Mouse (Mus musculus) forebrain, embryonic 13.5 days (tissue): ENCODE data around the gene Scfd2. TPM values are rescaled to one million over a fixed set of nuclear protein-coding genes. Genes with fewer than 3 reads are reported as not detected.

Experiments
- ATAC-seq: fragments of 200-750 bp; cut with Nextera tagmentation; 2 replicates; pipeline ENCODE4 v1.8.0; 2017
- H3K27ac ChIP-seq: fragments of 300-500 bp; sonication (generic); 2 replicates; pipeline ENCODE4 v1.5.1; 2015; ENCODE audit warnings: inconsistent platforms, mild to moderate bottlenecking, moderate library complexity
- H3K27me3 ChIP-seq: fragments of 300-500 bp; sonication (generic); 2 replicates; pipeline ENCODE4 v1.6.1; 2015; ENCODE audit warnings: mild to moderate bottlenecking, inconsistent platforms
- H3K36me3 ChIP-seq: fragments of 300-500 bp; sonication (generic); 2 replicates; pipeline ENCODE4 v1.6.1; 2015; ENCODE audit warnings: mild to moderate bottlenecking, inconsistent platforms; ENCODE audit not compliant: poor library complexity, severe bottlenecking
- H3K4me1 ChIP-seq: fragments of 300-500 bp; sonication (generic); 2 replicates; pipeline ENCODE4 v1.6.1; 2015; ENCODE audit warnings: inconsistent platforms
- H3K4me2 ChIP-seq: fragments of 300-500 bp; sonication (generic); 2 replicates; pipeline ENCODE4 v1.6.1; 2015; ENCODE audit warnings: inconsistent platforms, mild to moderate bottlenecking, moderate library complexity
- H3K4me3 ChIP-seq: fragments of 300-500 bp; sonication (generic); 2 replicates; pipeline ENCODE4 v1.5.1; 2015; ENCODE audit warnings: mild to moderate bottlenecking, inconsistent platforms
- H3K9ac ChIP-seq: fragments of 300-500 bp; sonication (generic); 2 replicates; pipeline ENCODE4 v1.6.1; 2015; ENCODE audit warnings: mild to moderate bottlenecking, inconsistent platforms
- H3K9me3 ChIP-seq: fragments of 300-500 bp; sonication (generic); replicated peaks from 2 replicates; pipeline ENCODE4 v1.6.1; 2016; ENCODE audit warnings: inconsistent platforms
- WGBS: fragments of 180-500 bp; shearing (Covaris S2); methylation state at CpG from one replicate; pipeline ENCODE4 v1.1.7; 2015; 5-methylcytosine and 5-hydroxymethylcytosine counted together
- polyA plus RNA-seq: library from polyadenylated mRNA; unstranded; fragments of >200 nt; fragmentation: Nextera tagmentation; extraction: Ambion mirVana; gene quantifications from 2 replicates; pipeline ENCODE4 v1.2.1, GENCODE M21; 2015

Gene Scfd2
- polyA plus RNA-seq, 1 experiment from 2014 or later = 17.9 TPM

DNA sequence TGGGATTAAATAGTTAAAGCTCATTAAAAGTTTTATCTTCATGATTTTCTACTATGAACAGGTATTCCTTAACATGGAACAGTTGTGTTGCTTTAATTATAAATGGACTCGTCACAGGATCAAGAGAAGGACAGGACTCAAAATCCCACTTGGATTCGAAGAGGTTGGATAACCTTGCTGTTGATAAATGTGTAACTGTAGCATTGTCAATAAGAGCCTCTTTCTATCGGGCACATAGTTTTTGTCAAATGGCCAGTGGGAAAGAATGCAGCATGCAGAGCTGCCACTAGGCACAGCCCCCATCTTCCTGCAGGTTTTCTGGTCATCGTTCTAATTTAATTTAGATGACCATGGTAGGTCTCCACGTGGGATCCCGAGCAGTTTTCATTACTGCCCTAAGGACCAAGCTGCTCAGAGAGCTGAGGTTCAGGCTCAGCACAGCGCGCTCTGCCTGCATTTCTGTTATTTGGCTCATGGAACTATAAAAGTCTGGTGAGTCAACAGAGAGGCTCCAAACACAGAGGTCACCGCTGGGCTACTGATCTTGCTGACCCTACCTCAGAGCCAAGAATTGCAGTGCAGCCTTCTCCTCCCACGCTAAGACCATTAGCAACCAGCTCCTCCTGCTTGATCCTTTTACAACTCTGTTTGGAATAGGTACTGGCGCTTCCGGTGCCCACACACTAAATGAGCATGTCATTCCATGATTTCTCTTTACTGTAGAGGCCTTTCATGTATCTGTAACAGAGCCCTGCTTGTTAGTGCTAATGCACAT is 215.9 kb downstream of the Scfd2 start:
- Histone ChIP-seq H3K27me3 (no peaks in the 10 kb centered on the region), H3K4me3 (no peak overlapping the region), H3K4me1 (0 out of 2 replicates have a peak, but pooled peaks cover 5% of the 10 kb centered on the region), H3K9me3 (no peaks in the 10 kb centered on the region), H3K4me2 (no peak overlapping the region), H3K9ac (no peak overlapping the region), H3K27ac (no peak overlapping the region), H3K36me3 (no peaks in the 10 kb centered on the region)
- no peak for ATAC-seq
- WGBS = 77% methylated on average over 12 of the region's 12 CpGs

DNA sequence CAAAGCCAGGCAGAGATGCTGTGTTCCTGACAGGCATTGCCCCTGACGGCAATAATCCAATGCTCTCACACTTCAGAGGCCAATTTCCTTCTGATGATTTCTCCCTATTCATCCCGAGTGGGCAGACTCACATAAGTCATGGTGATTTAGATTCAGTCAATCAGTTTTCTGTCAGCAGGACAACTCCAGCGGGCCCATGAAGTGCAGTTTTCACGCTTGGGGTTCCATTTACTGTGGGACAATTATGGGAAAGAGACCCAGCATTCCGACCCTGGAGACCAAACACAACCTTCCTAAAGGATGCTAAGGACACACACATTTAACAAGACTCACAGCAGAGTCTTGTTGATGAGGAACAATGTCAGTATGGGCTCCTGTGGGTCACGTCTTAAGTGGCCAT is 217.1 kb downstream of the Scfd2 start:
- Histone ChIP-seq H3K27ac (no peak overlapping the region), H3K36me3 (no peaks in the 10 kb centered on the region), H3K9ac (no peak overlapping the region), H3K4me3 (no peak overlapping the region), H3K27me3 (no peaks in the 10 kb centered on the region), H3K9me3 (no peaks in the 10 kb centered on the region), H3K4me1 (0 out of 2 replicates have a peak, but pooled peaks cover 5% of the 10 kb centered on the region), H3K4me2 (no peak overlapping the region)
- 63% methylated on average over 6 of the region's 6 CpGs for WGBS
- ATAC-seq = no peak

DNA sequence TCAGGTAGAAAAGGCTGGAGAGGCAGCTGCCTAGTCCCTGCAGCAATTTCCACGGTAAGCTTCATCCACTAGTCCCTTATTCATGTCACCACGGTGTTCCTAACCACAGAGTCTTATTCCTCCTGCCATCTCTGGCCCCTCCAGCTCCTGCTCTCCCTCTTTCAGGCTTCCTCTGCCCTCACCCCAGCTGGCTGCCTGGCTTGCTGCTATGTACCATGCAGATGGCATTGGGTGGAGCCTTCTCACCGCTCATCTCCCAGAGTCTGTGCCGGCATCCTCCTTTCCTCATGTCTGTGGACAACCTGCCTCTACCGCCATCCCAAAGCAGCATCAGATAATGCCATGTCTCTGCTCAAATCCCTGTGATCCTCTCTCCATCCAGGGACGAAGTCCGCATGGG is 218.0 kb downstream of the Scfd2 start:
- Histone ChIP-seq H3K4me3 (no peak overlapping the region), H3K36me3 (no peaks in the 10 kb centered on the region), H3K27ac (no peak overlapping the region), H3K4me2 (no peak overlapping the region), H3K27me3 (no peaks in the 10 kb centered on the region), H3K9me3 (no peaks in the 10 kb centered on the region), H3K9ac (no peak overlapping the region), H3K4me1 (0 out of 2 replicates have a peak, but pooled peaks cover 5% of the 10 kb centered on the region)
- WGBS = 82% methylated on average over 7 of the region's 7 CpGs
- no peak for ATAC-seq

DNA sequence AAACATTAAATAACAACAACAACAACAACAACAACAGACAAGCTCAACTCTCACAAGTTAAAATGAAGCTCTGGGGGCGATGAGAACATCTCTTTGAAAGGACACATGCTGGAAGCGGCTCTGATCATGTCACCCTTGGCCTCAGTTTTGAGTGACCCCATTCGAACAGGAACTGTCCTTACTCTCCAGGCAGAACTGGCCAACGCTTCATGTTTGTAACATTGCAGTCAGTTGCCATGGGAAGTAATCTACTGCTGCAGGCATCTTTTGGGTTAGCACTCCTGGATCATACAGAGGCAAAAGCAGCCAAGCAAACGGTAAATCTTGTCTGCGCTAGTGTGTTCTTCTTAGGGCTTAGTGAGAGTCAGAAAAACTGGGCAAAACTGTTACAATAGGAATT is 219.7 kb downstream of the Scfd2 start:
- ATAC-seq = no peak
- no peak overlapping the region for H3K27ac ChIP-seq
- H3K9ac ChIP-seq = no peak overlapping the region
- H3K36me3 ChIP-seq = no peaks in the 10 kb centered on the region
- H3K4me1 ChIP-seq = 0 out of 2 replicates have a peak, but pooled peaks cover 5% of the 10 kb centered on the region
- H3K4me3 ChIP-seq = no peak overlapping the region
- 50% methylated on average over 6 of the region's 6 CpGs for WGBS
- H3K27me3 ChIP-seq = no peaks in the 10 kb centered on the region
- no peak overlapping the region for H3K4me2 ChIP-seq
- H3K9me3 ChIP-seq = no peaks in the 10 kb centered on the region

DNA sequence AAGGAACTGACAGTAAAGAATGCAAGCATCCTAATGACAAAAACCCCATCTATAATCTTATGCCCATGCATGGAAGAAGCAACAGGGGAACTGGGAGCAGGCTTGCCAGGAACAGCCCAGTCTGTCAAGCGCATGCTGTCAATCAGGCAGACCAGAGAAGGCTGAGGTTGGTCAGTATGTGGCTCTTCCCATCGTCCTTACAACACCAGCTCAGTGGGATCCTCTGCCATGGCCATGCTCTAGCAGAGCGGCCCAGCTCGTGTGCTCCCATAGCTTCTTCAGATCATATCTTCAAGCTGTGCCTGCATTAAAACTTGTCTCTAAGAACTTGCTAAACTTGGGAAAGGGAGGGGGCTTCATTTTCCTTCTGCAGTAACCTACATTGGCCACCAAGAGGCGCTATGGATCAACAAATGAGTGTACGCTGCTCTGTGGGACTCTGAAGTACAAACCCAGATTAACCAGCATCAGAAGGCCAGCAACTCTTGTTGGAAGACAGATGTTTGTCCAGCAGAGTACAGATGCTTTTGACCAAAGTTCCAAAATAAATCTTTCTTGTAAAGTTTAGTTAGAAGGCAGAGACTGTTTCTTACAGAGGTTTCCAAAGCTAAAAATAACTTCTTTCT is 220.2 kb downstream of the Scfd2 start:
- Histone ChIP-seq H3K9me3 (no peaks in the 10 kb centered on the region), H3K9ac (no peak overlapping the region), H3K4me1 (0 out of 2 replicates have a peak, but pooled peaks cover 5% of the 10 kb centered on the region), H3K27ac (no peak overlapping the region), H3K4me3 (no peak overlapping the region), H3K27me3 (no peaks in the 10 kb centered on the region), H3K36me3 (no peaks in the 10 kb centered on the region), H3K4me2 (no peak overlapping the region)
- no peak for ATAC-seq
- WGBS = 31% methylated on average over 6 of the region's 6 CpGs

DNA sequence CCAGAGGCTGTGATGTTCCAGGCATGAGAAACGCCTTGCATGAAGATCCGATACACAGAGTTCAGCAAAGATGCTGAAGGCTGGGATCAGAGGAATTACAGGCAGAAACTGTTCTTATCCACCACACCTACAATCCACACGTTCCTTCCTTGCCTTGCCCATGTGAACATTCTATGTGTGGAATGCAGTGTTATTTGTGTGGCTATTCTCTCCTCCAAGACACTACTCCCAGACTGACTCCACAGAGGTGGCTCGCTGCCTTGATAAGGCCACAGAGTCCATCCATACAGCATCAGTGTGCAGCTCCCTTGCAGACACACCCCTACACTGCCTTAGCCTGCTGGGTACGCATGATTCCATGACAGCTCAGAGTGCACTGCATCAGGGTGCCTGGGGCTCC is 221.5 kb downstream of the Scfd2 start:
- ATAC-seq = no peak
- 87% methylated on average over 5 of the region's 5 CpGs for WGBS
- no peaks in the 10 kb centered on the region for H3K4me1 ChIP-seq
- H3K4me2 ChIP-seq = no peak overlapping the region
- no peak overlapping the region for H3K4me3 ChIP-seq
- no peaks in the 10 kb centered on the region for H3K36me3 ChIP-seq
- H3K9me3 ChIP-seq = no peaks in the 10 kb centered on the region
- H3K27ac ChIP-seq = no peak overlapping the region
- H3K27me3 ChIP-seq = no peaks in the 10 kb centered on the region
- no peak overlapping the region for H3K9ac ChIP-seq

DNA sequence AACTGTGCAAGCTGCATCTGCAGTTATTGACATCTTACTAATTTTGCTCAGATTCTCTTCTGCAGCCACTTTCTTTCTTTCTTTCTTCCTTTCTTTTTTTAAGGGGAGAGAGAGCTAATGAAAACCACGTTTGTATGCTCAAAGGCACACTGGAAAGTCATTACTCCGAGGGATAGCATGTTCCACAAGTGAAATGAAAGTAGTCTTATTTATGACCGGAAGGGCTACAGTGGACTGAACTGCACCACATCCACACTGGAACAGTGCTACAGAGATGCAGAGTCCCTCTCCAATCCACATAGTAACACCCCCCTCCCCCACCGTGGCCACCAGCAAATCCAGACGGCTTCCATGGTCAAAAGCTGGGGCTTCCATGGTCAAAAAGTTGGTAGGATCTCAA is 224.3 kb downstream of the Scfd2 start:
- ATAC-seq = no peak
- 85% methylated on average over 5 of the region's 5 CpGs for WGBS
- Histone ChIP-seq H3K9ac (no peak overlapping the region), H3K4me3 (no peak overlapping the region), H3K27me3 (no peaks in the 10 kb centered on the region), H3K9me3 (no peaks in the 10 kb centered on the region), H3K4me2 (no peak overlapping the region), H3K36me3 (no peaks in the 10 kb centered on the region), H3K27ac (no peak overlapping the region), H3K4me1 (no peaks in the 10 kb centered on the region)

DNA sequence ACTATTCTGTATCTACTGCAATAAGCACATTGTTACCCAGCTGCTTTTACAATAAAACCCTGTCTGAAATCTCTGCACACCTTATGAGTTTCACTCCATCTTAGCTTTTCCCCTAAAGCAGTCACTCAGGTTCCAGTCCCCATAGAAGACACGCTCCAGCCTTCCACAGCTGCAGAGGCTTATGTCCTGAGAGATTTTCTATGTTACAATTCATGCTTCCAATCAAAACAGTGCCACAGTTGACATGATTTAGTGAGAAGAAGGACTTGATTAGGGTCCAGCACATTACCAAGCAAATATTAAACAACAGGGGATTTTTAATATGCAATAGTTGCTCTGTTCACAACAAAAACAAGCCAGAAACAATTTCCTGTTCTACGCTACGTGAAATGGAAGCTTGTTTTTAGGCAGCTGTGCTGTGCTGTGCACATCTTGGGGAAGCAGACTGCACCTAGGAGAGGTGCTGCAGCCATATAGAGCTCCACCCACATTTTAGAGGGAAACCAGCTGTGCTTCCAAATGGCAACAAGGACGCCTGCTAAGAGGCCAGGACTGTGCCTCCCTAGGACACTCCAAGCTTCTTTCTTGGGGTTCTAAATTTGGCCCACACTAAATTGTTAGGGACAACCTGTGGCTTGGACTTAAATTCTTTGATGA is 225.9 kb downstream of the Scfd2 start:
- Histone ChIP-seq H3K36me3 (no peaks in the 10 kb centered on the region), H3K9ac (no peak overlapping the region), H3K4me3 (no peak overlapping the region), H3K4me1 (no peaks in the 10 kb centered on the region), H3K4me2 (no peak overlapping the region), H3K9me3 (no peaks in the 10 kb centered on the region), H3K27ac (no peak overlapping the region), H3K27me3 (no peaks in the 10 kb centered on the region)
- no peak for ATAC-seq
- WGBS = 73% methylated on average over 4 of the region's 4 CpGs

DNA sequence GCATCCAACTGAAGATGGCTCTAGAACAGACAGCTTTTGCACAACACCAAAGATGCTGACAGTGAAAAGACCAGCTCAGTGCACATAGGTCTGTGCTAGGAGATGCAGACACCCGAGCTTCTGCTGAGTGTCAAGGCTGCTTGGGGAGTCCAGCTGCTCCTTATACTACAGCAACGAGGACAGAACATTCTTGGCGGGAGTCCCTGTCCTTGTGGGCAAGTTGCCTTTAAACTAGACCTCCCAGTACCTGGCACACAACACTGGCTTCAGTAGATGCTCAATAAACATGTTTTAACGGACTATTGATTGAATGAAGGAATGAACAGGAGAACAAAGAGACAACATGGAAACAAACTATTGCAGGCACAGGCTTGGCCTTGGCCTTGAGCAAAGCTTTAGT is 226.8 kb downstream of the Scfd2 start:
- no peak for ATAC-seq
- Histone ChIP-seq H3K9ac (no peak overlapping the region), H3K4me2 (no peak overlapping the region), H3K4me3 (no peak overlapping the region), H3K9me3 (no peaks in the 10 kb centered on the region), H3K4me1 (peaks cover 4% of the 10 kb centered on the region; the same call in 1 of the 2 replicates), H3K27me3 (no peaks in the 10 kb centered on the region), H3K27ac (no peak overlapping the region), H3K36me3 (no peaks in the 10 kb centered on the region)
- WGBS = 75% methylated on average over 4 of the region's 4 CpGs

DNA sequence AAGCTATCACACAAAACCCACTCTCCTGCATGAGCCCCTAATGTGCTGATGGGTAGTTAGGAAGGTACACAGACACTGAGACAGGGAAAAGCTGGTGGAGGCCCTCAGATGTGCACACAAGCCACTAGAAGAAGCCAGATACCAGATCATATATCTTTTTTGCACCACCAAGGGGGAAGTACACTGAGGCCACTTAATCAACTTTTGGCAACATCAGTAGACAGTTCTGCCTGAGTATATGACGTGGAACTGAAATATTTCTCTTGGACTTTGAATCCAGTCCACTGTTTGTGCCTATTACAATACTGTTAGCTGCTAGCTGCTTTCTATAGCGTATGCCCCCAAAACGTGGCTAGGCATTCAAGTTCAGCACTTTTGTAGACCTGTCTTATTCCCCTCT is 229.2 kb downstream of the Scfd2 start:
- Histone ChIP-seq H3K4me2 (no peak overlapping the region), H3K27me3 (no peaks in the 10 kb centered on the region), H3K9ac (no peak overlapping the region), H3K4me3 (no peak overlapping the region), H3K9me3 (no peaks in the 10 kb centered on the region), H3K27ac (no peak overlapping the region), H3K4me1 (peaks cover 4% of the 10 kb centered on the region; the same call in 1 of the 2 replicates), H3K36me3 (no peaks in the 10 kb centered on the region)
- WGBS = 81% methylated on average over 3 of the region's 3 CpGs
- ATAC-seq = no peak

DNA sequence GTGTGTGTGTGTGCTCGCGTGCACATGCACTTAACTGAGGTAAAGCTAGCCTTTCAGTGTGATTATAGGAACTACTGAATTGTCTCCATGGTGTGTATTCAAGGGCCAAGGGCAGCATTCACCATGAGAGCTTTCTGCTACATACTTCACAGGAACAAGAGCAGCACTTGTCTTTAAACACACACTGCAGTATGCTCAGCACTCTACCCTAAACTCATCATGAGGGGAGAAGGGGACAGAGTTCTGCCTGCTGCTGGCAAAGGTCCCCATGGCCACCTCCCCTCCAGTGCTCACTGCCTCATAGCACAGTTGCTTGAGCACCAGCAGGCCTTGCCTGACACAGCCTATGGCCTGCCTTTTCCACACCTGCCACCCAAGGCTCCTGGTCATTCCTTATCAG is 230.1 kb downstream of the Scfd2 start:
- no peak for ATAC-seq

DNA sequence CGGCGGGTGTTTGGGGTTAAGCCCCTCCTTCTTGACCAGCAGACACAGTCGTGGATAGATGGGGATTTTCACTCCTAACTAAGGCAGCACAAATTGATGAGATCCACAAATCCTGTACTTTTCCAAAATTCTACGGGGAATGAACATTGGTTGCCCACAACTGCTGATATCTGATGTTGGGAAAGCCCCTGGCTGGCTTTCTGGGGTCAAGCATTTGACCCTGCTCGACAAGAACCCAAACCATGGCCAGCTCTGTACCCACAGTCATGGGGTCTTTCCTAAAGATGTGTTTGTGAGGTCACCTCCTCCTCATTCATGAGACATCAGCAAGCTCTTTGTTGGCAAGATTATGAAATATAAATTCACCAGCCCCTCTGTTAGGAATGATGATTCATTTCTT is 230.6 kb downstream of the Scfd2 start:
- 73% methylated on average over 5 of the region's 5 CpGs for WGBS
- Histone ChIP-seq H3K27me3 (no peaks in the 10 kb centered on the region), H3K36me3 (no peaks in the 10 kb centered on the region), H3K4me2 (no peak overlapping the region), H3K27ac (no peak overlapping the region), H3K9me3 (no peaks in the 10 kb centered on the region), H3K4me1 (peaks cover 8% of the 10 kb centered on the region; the same call in 1 of the 2 replicates), H3K4me3 (no peak overlapping the region), H3K9ac (no peak overlapping the region)
- ATAC-seq = no peak

More for the DNA sequence above, 230.1 kb downstream of the Scfd2 start:
- Histone ChIP-seq H3K9ac (no peak overlapping the region), H3K36me3 (no peaks in the 10 kb centered on the region), H3K4me3 (no peak overlapping the region), H3K27me3 (no peaks in the 10 kb centered on the region), H3K9me3 (no peaks in the 10 kb centered on the region), H3K27ac (no peak overlapping the region), H3K4me1 (peaks cover 4% of the 10 kb centered on the region; the same call in 1 of the 2 replicates), H3K4me2 (no peak overlapping the region)
- WGBS = 95% methylated on average over 2 of the region's 2 CpGs
